Mouse (Mus musculus) CH12.LX (cell line): ENCODE measurements around the gene Gm17018.

ENCODE experiments used
- CTCF ChIP-seq, 2 experiments: IDR thresholded peaks in 1 of 2; conservative IDR thresholded peaks in 1 of 2; 2 replicates each; pipeline ENCODE4 v1.5.1; 2011 to 2012; ENCODE audit warnings: low read depth in 2 of 2, low read length in 2 of 2, improper control_type of control experiment in 1 of 2, inconsistent platforms in 1 of 2, mild to moderate bottlenecking in 1 of 2, moderate library complexity in 1 of 2
- IRF4 ChIP-seq: IDR thresholded peaks from 2 replicates; pipeline ENCODE4 v1.6.1; 2014; ENCODE audit warnings: low read depth, mild to moderate bottlenecking, inconsistent platforms, low read length, improper control_type of control experiment
- TBP ChIP-seq: conservative IDR thresholded peaks from 2 replicates; pipeline ENCODE4 v1.6.1; 2011; ENCODE audit warnings: low read depth, low read length, improper control_type of control experiment

- TF ChIP-seq TBP (no peak), CTCF (conservative IDR thresholded peaks at IDR 0.05 in 1 of 2, IDR thresholded peaks at IDR 0.05 in 1 of 2; ENCODE audit: low read depth in 2 of 2, low read length in 2 of 2) (no peak), IRF4 (no peak)
Measured at GRCm38 (mm10) chr19:45618184-45618583, 57.8 kb downstream of the Gm17018 start.
